Mouse (Mus musculus): Measurements from ENCODE around the gene Lepr.
"Not testable (repeated sequence)": the region's sequence is repeated elsewhere in the genome, so short reads cannot be mapped to it uniquely, and the experiment has no call there.

The Lepr gene

GRCm38 (mm10) chr4:101715805-101716204 lies 1.4 kb upstream of the Lepr start:
- DNase-seq (ENCODE audit: low read depth, low spot score), result no peak

- peak; percentile 7 for DNase-seq (ENCODE audit: low read depth, low spot score)
Measured at GRCm38 (mm10) chr4:101718991-101719580, 1.9 kb downstream of the Lepr start.

GRCm38 (mm10) chr4:101721705-101722104 lies 4.5 kb downstream of the Lepr start:
- DNase-seq (ENCODE audit: low read depth, low spot score), result no peak

GRCm38 (mm10) chr4:101741973-101742372 lies 24.8 kb downstream of the Lepr start:
- no peak for DNase-seq (ENCODE audit: low read depth, low spot score)

- DNase-seq (ENCODE audit: low read depth, low spot score), result no peak
Measured at GRCm38 (mm10) chr4:101745534-101745933, 28.3 kb downstream of the Lepr start.

GRCm38 (mm10) chr4:101760490-101760889 lies 43.3 kb downstream of the Lepr start:
- no peak for DNase-seq (ENCODE audit: low read depth, low spot score)

- DNase-seq (ENCODE audit: low read depth, low spot score), result not testable (repeated sequence)
Measured at GRCm38 (mm10) chr4:101843923-101844322, 126.7 kb downstream of the Lepr start, which contains the start of gene B020004J07Rik. B020004J07Rik (minus strand) TSS chr4:101844023.

GRCm38 (mm10) chr4:101850908-101851307 lies 133.7 kb downstream of the Lepr start:
- peak; percentile 64 for DNase-seq (ENCODE audit: low read depth, low spot score)

GRCm38 (mm10) chr4:101860873-101861272 lies 143.7 kb downstream of the Lepr start:
- peak; percentile 94 for DNase-seq (ENCODE audit: low read depth, low spot score)

GRCm38 (mm10) chr4:101862289-101862688 lies 145.1 kb downstream of the Lepr start:
- DNase-seq (ENCODE audit: low read depth, low spot score), result peak; percentile 30
